Mouse (Mus musculus) heart, postnatal 10 days (tissue): Measurements from ENCODE around the gene Zfp612. TPM values are rescaled to one million over a fixed set of nuclear protein-coding genes. Genes with fewer than 3 reads are reported as not detected.
"Not testable (repeated sequence)": the region's sequence is repeated elsewhere in the genome, so short reads cannot be mapped to it uniquely, and the experiment has no call there.

Source experiments
- DNase-seq, 2 experiments: peaks; one replicate each; pipeline ENCODE4 v3.0.0; 2021
- intact Hi-C: fragments of 180-260 bp; cut with DNase I; formaldehyde crosslinking; loops from one replicate; pipeline ENCODE4 v1.15.1; 2025
- total RNA-seq, 2 experiments: library from RNA; stranded (reverse); gene quantifications; 2 replicates each; pipeline ENCODE4 v1.2.3; 2021

The Zfp612 gene
- total RNA-seq: 1 to 10 TPM; 6.2 to 7.2 TPM

DNA sequence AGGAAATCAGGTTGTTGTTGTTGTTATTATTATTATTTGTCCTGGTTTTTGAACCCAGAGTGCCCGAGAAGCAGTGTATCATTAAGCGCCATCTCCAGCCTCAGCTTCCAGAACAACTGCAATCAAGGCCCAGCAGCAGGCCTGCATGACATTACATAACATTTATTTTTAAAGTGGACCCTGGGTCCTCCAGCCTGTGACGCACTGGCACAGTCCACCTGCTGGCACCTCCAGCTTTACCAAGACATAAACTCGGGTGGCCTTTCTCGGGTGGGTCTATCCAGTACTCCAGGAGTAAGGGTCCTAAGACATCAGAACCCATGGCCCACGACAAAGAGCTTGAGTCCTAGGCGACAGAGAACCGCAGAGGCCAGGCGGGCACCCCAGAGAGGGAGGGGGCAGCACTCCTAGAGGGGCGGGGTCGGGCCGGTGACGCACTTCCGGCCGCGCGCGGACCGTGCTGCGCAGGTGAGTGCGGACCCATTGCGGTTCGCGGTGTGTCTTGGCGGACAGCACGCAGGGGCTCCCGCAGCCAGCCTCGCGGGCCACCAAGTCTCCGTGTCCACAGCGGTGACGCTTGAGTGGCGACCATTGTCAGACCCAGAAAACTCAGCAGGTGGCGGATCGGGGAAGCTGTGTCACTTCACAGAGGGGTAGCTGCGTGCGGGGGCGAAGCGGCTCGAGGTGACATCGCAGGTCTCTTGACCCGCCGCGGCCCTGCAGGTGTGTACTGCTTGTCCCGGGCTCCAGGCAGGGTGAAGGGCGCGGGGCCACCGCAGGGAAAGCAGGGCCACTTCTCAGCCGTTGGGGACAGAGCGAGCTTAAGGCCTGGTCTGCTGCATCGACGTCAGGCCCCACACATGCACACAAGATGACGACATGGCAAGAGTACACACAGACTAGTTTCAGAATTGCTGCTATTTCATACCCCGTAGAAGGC lies at the start of gene Zfp612:
TSS of gene Zfp612 (plus strand) at position 465 of the 940 bp plus-strand sequence.
- intact Hi-C loops: no loop called here
- DNase-seq: peak; percentile 58 to 59

DNA sequence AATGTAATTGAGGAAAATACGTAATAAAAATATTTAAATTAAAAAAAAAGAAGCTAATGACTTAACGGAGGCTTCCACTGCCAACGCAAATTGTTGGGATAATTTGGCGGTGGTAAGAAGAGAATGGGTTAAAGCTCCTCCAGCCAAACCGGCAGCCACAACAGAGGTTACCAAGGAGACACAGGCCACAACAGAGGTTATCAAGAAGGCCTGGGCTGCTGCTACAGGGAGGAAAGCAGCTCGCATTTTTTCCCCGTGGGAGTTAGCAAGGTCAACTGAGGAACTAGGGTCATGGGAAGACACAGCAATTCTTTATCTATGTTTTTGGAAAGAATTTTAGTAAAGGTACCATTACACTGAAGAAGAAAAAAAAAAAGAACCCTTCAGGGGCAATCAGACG lies 45.8 kb upstream of the Zfp612 start:
- DNase-seq: peak; percentile 31 to 44
- intact Hi-C loops: not testable (repeated sequence)

DNA sequence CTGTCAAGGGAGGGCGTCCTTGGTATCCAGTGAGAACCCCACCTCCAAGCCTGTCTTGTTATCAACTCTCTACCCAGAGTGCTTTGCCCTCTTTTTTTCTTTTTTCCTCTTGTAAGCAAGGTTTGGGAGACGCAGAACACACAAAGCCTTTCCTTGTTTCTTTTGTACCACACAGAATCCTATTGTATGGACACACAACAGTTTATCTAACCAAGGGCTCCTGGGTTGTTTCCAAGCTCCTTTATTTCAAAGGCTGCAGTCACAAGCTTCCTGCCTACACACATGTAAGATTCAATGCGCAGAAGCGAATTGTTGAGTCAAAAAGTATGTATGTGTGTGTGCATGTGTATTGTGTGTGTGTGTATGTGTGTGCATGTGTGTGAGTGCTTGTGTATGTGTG lies 45.2 kb upstream of the Zfp612 start:
- intact Hi-C loops: no loop called here
- DNase-seq: no peak

DNA sequence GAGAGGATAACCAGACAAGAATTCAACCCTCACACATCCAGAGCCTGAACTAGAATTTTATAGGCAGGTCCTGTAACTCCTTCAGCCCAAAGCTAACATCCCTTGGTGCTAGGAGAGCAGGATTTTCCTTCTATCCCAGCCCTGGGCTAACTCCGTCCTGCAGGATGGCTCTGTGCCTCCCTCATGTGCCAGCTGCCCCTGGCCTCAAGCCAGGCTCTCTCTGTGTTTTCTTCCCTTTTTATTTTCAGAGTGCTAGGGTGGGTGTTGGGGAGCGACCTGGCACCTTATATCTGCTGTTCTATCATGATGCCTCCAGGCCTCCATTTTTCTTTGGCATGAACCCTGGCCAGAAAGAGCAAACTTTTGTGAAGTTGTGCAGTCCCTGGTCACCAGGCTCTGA lies 43.4 kb upstream of the Zfp612 start:
- DNase-seq: peak in 1 of 2 experiments; percentile 9
- intact Hi-C loops: no loop called here

DNA sequence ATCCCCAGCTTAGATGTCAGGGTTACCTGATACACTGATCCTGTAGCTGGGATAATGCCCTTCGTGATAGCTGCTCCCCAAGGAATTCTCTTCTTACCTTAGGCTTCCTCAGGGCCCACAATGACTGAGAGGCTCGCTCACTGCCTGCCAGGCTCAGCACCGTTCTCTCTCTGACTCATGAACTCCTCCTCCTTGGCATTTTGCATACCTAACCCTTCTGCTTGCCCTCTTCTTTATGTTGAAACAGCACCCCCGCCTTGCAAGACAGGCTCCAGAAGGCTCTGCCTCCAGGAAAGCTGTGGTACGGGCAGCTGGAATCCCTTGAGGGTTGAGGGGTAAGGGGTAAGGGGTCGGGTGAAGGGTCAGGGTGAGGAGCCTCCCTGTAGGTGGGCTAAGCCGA lies 40.3 kb upstream of the Zfp612 start:
- intact Hi-C loops: no loop called here
- no peak for DNase-seq

DNA sequence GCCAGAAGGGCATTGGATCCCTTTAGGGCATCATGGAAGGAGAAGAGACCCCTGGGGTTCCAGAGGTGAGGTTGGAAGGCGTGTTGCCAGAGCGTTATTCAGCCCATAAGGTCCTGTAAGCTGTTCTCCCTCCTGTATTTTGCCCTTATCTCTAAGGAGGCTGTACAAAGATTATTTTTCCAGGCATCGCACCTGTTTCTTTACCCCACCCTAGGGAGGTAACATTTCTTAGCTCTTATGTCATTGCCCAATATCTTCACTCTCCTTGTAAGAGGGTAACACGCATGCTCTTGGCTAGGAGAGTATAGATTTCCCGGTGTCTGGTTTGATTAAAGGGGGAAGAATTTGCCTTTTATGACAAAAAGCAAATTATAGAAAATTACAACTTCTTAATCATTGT lies 39.9 kb upstream of the Zfp612 start, which contains the start of gene Chst4:
TSS of gene Chst4 (minus strand) at position 82 of the 400 bp plus-strand sequence.
- intact Hi-C loops: no loop called here
- DNase-seq: no peak

DNA sequence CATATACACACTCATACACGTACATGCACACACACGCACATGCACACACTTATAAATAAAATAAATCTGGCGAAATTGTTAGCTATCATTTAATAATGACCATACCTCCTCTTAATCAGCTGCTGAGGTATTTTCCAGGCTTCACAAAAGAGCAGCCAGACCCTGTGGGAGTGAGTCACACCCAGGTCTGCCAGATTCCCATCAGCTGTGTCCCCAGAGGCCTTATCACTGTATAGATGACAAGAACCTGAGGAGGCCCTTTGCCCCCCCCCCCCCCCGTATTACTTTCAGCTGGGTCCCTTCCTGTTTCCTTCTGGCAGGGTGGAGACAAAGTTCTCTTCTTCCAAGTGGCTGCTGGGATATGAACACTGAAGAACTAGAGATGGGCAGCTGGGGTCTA lies 39.0 kb upstream of the Zfp612 start:
- intact Hi-C loops: no loop called here
- no peak for DNase-seq

DNA sequence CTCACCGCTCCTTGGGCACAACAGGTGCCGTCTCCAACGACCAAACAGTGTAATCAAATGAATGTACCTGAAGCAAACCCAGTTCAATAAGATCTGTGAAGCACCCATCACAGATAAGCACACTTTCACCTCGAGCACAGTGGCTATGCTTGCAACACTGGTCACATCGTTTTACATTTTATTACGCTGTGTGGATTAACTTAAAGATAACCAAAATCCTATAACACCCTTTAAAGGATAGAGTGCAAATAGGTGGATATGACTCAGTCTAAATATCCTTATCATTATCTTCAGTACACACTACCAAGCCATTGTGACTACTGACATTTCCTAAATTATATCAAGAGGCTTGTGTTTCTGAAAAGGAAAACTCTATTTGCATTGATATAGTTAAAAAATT lies 28.3 kb upstream of the Zfp612 start:
- intact Hi-C loops: no loop called here
- DNase-seq: no peak

DNA sequence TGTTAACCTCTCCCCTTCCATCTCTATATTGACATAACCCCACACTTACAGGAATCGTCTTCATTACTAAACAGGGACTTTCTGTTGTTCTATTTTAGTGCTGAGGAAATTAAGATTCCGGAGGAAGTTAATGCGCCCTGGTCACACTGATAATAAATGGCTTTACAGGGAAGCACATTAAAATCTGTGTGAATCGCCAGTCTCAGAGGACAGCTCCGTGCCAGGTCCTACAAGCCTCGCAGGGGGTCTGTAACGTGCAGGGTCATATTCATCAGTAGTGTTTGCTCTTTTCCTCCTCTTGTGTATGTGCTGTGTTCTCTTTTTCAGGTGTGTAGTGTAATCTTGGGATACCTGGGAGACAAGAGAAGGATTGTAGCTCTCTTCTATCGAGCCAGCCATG lies 21.3 kb upstream of the Zfp612 start:
- no peak for DNase-seq
- intact Hi-C loops: no loop called here

DNA sequence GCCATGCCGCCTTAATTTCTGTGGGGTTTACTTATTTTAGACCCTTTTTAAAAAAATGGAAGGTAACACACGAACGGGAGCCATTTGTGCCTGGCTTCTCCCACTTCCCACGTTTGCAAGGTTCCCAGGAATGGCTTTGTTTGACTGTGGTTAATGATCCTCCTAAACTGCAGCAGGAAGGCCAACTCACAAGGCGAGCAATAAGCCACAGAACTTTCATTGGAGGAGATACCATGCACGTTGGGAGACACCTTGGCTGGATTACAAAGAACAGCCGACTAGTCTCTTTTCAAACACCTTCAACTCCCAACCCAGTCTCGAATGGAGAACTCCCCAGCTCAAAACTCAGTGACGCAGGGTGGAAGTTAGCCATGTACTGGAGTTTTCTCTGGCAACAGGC lies 15.4 kb upstream of the Zfp612 start:
- no peak for DNase-seq
- intact Hi-C loops: no loop called here

DNA sequence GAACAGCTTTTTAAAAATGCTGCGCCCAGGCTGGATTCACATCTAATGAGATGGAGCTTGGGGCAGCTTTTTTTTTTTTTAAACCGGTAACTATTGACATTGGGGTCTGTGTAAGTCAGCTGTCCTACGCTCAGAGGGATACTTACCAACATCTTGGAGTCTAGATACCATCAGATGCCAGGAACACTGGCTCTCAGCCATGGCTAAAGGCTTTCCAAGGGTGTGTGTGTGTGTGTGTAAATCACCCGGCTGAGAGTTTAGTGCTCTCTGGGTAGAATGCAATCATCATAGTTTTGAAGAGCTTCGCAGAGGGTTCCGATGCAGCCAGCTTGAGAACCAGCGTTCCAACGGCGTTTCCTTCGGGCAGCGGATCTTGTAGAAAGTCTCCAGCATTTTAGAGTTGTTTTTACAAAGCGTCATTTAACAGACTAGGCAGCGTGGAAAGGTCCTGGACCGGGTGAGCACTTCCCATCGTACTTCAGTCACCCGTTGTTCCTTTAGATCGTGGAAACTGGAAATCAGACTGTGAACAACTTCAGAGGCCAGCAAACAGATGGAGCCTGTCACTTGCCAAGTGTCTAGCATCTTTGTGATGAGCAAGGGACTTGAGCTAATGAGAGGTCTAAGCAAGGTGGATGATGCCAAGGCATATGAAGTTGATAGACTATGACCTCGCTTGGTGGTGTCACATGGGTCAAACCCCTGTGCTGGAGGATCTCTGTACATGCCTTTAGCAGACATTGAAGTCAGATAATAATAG lies 14.8 kb upstream of the Zfp612 start:
- intact Hi-C loops: no loop called here
- DNase-seq: no peak

DNA sequence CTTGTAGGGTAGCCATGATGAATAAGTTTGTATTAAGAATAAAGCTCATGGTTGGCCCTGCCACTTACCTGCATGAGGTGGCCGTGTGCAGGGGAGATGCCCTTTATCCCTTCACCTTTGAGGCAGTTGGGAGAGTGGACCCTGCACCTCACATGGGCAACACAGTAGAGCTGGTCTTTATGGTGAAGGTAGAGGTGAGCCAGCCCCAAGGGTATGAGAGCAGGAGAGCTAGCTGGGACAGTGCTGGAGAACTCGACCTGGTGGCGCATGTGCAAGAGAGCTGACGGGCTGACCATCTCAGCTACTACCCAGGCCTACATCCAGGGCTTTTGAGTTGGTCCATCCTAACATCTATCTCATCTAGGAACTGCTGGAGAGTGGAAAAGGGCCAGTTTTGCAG lies 13.9 kb upstream of the Zfp612 start:
- DNase-seq: no peak
- intact Hi-C loops: no loop called here

DNA sequence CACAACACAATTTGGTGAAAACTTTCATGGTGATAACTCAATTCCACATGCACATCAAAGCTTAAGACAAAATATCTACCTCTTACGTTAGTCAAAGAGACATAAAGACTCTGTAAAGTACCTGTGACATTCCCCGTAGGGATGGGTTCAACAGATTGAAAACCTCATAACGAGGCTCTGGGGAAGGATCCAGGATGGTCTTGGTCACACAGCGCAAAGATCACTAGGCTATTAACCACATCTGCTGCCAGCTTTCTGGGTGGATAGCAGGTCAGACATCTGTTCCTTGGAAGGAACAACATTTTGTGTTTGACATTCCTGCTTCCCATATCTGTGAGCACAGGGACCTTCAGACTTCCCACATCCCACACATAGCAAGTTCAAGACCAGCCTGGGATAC lies 9.8 kb upstream of the Zfp612 start:
- intact Hi-C loops: loop anchor here (5.0 kb wide), 1 partner anchor 217 kb away; no protein-coding TSS in a partner anchor
- DNase-seq: no peak

DNA sequence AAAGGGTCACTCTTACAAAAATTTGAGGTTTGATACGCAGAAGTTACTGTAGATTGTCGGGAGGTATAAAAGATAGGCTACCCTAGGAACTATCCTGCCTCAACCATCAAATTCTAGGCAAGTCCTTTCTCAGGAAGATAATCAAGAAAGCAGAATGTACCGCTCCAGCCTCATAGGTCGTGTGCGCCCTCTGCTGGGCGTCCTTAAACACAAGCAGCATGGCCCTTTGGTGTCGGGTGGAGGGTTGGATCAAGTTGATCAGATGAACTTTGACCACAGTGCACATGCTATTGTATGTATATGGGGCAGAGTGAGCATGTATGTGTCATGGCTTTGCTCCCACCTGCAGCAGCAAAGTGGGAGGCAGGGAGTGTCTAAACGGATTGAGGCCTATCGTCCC lies 7.9 kb upstream of the Zfp612 start:
- peak; percentile 47 to 72 for DNase-seq
- intact Hi-C loops: loop anchor here (1.0 to 5.0 kb wide), 3 partner anchors 60 to 219 kb away; no protein-coding TSS in a partner anchor

DNA sequence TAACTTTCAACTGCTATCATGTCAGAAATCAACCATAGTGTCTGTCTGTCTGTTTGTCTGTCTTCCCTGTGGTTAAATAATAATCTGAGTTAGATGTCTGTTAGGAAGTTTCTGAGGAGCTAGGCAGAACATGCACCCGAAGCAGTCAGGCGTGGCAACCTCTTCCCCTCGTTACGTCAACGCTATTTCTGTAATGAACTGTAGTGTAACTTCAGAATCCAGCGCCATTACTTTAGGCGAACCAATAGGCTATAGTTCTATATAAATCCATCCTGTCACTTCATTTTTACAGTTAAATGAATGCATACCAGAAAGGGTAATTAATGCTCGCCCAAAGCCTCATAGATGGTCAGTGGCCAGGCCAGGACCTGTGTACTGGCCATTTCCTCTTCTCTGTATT lies 5.0 kb upstream of the Zfp612 start:
- intact Hi-C loops: loop anchor here (5.0 kb wide), 1 partner anchor 222 kb away; no protein-coding TSS in a partner anchor
- DNase-seq: no peak

DNA sequence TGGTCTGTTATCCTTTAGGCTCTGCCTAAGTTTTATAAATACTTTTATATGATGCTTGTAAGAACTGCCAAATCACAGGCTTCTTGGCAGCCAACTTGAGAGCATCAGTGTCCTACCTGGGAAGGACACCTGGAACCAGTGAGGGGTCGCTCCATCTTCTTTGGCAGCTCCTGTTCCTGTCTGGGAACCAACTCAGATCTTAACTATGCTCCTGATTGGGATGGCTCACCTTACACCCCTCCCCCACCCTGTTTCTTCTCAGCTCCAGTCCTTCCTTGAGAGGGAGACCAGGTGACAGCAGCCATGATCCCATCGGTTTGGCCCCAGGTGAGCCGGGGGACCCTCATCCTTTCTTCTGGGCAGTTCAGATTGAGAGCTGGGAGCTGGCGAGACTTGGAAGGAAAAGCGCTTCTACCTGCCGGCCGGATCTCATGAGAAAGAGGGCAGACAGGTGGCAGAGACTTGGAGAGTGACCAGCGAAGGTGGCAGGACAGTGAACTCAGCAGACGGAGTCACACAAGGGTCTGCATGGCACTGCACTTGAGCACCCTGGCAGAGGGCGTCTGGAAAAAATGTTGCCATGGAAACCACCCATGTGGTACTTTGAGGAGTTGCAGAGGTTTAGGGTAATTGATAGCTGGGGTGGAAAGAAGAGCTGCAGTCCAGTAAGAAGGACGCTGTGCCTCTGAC lies 3.0 kb downstream of the Zfp612 start:
- intact Hi-C loops: no loop called here
- no peak for DNase-seq

DNA sequence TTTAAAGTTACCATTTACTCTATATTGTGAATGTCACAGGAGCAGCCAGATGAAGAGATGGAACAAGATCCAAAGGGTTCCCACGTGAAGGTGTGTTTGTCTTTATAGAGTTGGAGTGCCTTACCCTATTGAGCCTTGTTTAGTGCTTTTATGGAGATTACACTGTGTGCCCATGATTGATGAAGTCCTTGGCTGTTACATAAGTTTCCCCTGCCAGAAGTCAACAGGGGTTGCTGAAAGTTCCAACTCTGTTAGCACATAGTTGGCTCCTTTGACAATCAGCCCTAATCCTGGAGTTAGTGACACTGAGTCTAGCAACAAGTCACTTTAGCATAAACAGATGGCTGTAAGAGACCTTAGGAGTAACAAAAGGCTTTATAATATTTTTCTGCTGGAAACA lies 12.3 kb downstream of the Zfp612 start:
- intact Hi-C loops: no loop called here
- peak; percentile 38 to 43 for DNase-seq

DNA sequence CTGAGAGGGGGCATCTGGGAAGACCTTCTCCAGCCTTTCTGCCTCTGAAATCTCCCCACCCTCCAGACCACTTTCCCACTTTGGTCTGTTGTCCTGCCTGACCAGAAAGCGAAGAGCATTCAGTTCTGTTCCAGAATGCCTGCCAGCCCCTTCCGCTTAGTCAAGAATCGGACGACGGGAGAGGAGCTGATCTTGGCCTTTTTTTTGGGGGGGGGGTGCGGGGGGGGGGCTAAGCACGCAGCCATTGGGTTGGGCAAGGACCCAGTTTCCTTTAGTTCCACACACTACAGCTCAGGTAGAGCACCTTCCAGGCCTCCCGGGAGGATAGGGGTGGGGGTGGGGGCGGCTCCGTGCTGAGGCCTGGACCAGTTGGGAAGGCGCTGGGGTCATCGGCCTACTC lies 21.4 kb downstream of the Zfp612 start, which contains the start of gene Gm21964:
TSS of gene Gm21964 (plus strand) at position 301 of the 400 bp plus-strand sequence.
- DNase-seq: no peak
- intact Hi-C loops: no loop called here

DNA sequence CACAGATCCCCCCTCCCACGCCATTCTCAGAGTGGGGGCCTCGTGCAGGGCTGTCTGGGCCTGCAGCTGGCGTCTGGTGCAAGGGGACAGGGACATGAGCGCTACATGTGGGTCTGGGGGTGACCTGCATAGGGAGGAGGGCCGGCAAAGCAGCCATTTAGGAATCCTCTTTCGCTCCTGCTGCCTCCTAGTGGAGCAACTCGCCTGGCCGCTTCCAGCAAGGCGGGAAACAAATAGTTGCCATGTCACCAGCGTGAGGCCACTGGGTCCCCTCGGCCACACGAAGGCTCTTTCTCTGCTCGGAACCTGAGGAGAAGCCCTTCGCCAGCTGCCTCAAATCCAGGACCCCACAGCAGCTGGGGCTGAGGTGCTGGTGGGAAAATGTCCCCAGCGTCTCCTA lies 22.1 kb downstream of the Zfp612 start:
- no peak for DNase-seq
- intact Hi-C loops: no loop called here

DNA sequence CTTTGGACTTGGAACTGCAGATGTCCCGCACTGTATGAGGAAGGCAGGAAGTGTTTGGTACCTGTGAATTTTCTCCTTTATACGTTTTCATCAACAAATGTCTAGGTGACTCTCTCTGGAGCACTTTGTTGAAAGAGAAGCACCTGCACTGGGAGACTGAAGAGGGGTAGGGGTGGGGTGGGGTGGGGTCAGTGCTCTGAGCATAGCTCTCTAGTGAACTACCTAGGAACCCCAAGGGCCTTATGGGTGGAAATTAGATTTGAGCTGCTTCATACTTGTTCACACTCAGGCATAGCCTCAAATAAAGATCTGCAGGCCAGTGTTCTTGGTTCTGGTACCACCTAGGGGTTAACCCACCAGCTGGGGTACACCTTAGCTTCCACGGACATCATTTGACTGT lies 23.1 kb downstream of the Zfp612 start, which contains the start of gene Gm17720:
TSS of gene Gm17720 (minus strand) at position 101 of the 400 bp plus-strand sequence.
- intact Hi-C loops: no loop called here

DNA sequence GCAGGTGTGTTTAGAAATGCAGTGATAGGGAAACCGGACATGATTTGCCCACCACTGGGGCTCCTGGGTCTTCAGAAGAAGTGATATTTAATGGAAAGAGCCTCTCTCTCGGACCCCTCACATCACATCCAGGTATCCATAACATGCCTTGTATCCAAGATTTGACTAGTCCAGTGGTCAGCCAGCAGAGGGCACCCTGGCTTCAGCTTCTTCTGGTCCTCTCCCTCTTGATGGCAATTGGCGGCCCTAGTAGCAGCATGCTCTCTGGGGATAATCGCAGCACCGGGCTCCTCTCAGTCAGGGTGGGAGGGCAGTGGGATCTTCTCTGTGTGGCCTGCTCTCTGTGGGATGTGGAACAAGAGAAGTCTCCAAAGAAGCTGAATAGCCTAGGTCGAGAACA lies 40.2 kb downstream of the Zfp612 start:
- DNase-seq: peak; percentile 4 to 15
- intact Hi-C loops: no loop called here

More for the DNA sequence above, 23.1 kb downstream of the Zfp612 start, which contains the start of gene Gm17720:
- DNase-seq: no peak
